8 mouse cellular contexts compared by ENCODE assay signal in the genomic region with DNA sequence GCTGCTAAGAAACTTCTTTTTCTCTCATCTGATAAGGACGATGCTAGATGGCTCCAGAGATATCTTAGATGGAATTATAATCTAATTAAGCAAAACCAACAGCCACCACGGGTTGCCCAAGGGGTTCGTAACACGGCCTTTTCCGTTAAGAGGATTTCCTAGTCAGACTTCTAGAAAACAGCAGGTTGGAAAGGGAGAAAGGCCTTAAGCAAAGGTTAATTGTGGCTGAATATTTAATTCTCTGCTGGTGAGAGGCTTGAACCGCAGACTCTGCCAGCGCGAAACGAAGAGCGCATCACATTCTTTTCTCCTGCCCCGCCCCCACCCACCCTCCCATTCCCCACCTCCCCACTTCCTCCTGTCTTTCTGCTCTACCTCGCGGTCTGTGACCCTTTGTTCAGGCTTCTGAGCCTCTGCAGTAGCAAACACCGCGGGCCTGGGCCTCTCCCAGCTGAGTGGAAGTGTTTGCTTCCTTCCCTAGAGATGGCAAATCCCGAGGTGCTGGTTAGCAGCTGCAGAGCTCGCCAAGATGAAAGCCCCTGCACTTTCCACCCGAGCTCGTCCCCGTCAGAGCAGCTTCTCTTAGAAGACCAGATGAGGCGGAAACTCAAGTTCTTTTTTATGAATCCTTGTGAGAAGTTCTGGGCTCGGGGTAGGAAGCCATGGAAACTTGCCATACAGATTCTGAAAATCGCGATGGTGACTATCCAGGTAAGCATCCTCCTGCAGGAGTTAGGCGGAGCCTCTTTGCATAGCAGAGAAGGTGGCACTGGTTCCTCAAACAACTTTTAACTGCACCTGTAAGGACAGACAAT. TPM values are rescaled to one million over a fixed set of nuclear protein-coding genes. Genes with fewer than 3 reads are reported as not detected.
DNase-seq lines count a peak whose midpoint lies in the region; ATAC-seq and TF ChIP-seq lines count a peak whose summit lies in the region.

No protein-coding gene starts in this region.

- peak overlapping the region; percentile 91 for H3K27ac ChIP-seq in spleen, adult 2 months (ENCODE audit: insufficient read depth, low read length)
- H3K27ac ChIP-seq in liver, postnatal 0 days (ENCODE audit: low read depth): no peak overlapping the region

- peak overlapping the region; percentile 65 for H3K4me3 ChIP-seq in spleen, adult 2 months (ENCODE audit: extremely low read depth, insufficient read depth, insufficient read length)
- no peak overlapping the region for H3K4me3 ChIP-seq in liver, postnatal 0 days (ENCODE audit: low read depth, low read length)

- TF ChIP-seq POLR2A in spleen, adult 2 months (IDR thresholded peaks at IDR 0.05; ENCODE audit: low read depth, low read length): no peak

- H3K4me2 ChIP-seq in liver, postnatal 0 days (ENCODE audit: low read depth, low read length): peak overlapping the region; percentile 1; the same call in 1 of the 2 replicates

- WGBS in spleen, adult 2 months: 11% methylated on average over 25 of the region's 25 CpGs
- 14% methylated on average over 25 of the region's 25 CpGs for WGBS in liver, postnatal 0 days (ENCODE audit: insufficient replicate concordance)

- DNase-seq in spleen, adult 2 months (ENCODE audit: low read depth in 1 of 2, low spot score in 2 of 2): peak in 1 of 2 experiments; percentile 22
- no peak for DNase-seq in spleen, postnatal 4 days (ENCODE audit: low spot score in 2 of 2)
- peak; percentile 48 for DNase-seq in forelimb bud, embryonic 11.5 days (ENCODE audit: low read depth, low spot score)
- DNase-seq in liver, postnatal 0 days: no peak
- peak; percentile 68 to 74 for DNase-seq in thymus, adult 18-20 months
- no peak for DNase-seq in cerebellum, adult 8-10 months
- no peak for DNase-seq in left cerebral cortex, adult 9 months (ENCODE audit: low spot score in 2 of 2)

- ATAC-seq in liver, postnatal 0 days: no peak
- no peak for ATAC-seq in megakaryocyte-erythroid progenitor cell, adult 5-6 weeks (replicated peaks; ENCODE audit: low FRiP score, low TSS enrichment, poor library complexity, severe bottlenecking)

- H3K9ac ChIP-seq in liver, postnatal 0 days (replicated peaks): no peak overlapping the region

- no peak for TF ChIP-seq CTCF in spleen, adult 2 months (IDR thresholded peaks at IDR 0.05; ENCODE audit: extremely low read depth, insufficient read depth, insufficient read length, insufficient replicate concordance)
- TF ChIP-seq CTCF in liver, postnatal 0 days (IDR thresholded peaks at IDR 0.05; ENCODE audit: low read depth): no peak

- no peak for TF ChIP-seq EP300 in liver, postnatal 0 days (IDR thresholded peaks at IDR 0.05; ENCODE audit: low read depth)

- H3K36me3 ChIP-seq in spleen, adult 2 months (ENCODE audit: control insufficient read depth, insufficient read depth, low read length): no peaks in the 10 kb centered on the region
- no peaks in the 10 kb centered on the region for H3K36me3 ChIP-seq in liver, postnatal 0 days (replicated peaks; ENCODE audit: insufficient read depth, low read length)

- no peaks in the 10 kb centered on the region for H3K27me3 ChIP-seq in spleen, adult 2 months (ENCODE audit: control insufficient read depth, insufficient read depth, low read length)
- peaks cover 13% of the 10 kb centered on the region; the same call in 1 of the 2 replicates for H3K27me3 ChIP-seq in liver, postnatal 0 days (ENCODE audit: insufficient read depth, low read length)

- no peaks in the 10 kb centered on the region for H3K9me3 ChIP-seq in liver, postnatal 0 days (ENCODE audit: low read length)

- peaks cover 11% of the 10 kb centered on the region for H3K4me1 ChIP-seq in spleen, adult 2 months (ENCODE audit: control insufficient read depth, insufficient read depth, insufficient read length)
- H3K4me1 ChIP-seq in liver, postnatal 0 days (ENCODE audit: insufficient read depth): no peaks in the 10 kb centered on the region; the same call in 1 of the 2 replicates

RNA-seq across cellular contexts. Expression of a gene that starts 4.3 kb away (rescaled TPM):
- 3.2 and 4.1 TPM in 2 replicates for polyA plus RNA-seq in spleen, adult 2 months (2012; rRNA removed)
- polyA plus RNA-seq in liver, postnatal 0 days (2015; fragmentation: Nextera tagmentation; extraction: Ambion mirVana): 0.08 TPM in 1 of 2 replicates, not detected in the other
- 0.09 and 0.30 TPM in 2 replicates for total RNA-seq in megakaryocyte-erythroid progenitor cell, adult 5-6 weeks (2014; fragmentation: Nextera tagmentation)
- total RNA-seq in megakaryocyte-erythroid progenitor cell, adult 5-6 weeks (2017): 0.38 TPM in 1 of 2 replicates, not detected in the other

RNA-seq across cellular contexts. Expression of a gene that starts 13.6 kb away (rescaled TPM):
- polyA plus RNA-seq in spleen, adult 2 months (2012; rRNA removed): not detected in 2 replicates
- polyA plus RNA-seq in liver, postnatal 0 days (2015; fragmentation: Nextera tagmentation; extraction: Ambion mirVana): 0.19 and 0.20 TPM in 2 replicates
- not detected in 2 replicates for total RNA-seq in megakaryocyte-erythroid progenitor cell, adult 5-6 weeks (2014; fragmentation: Nextera tagmentation)
- total RNA-seq in megakaryocyte-erythroid progenitor cell, adult 5-6 weeks (2017): not detected in 2 replicates

RNA-seq across cellular contexts. Expression of a gene that starts 28.1 kb away (rescaled TPM):
- polyA plus RNA-seq in spleen, adult 2 months (2012; rRNA removed): 6.6 and 8.2 TPM in 2 replicates
- polyA plus RNA-seq in liver, postnatal 0 days (2015; fragmentation: Nextera tagmentation; extraction: Ambion mirVana): 4.3 and 4.5 TPM in 2 replicates
- 0.09 and 1.5 TPM in 2 replicates for total RNA-seq in megakaryocyte-erythroid progenitor cell, adult 5-6 weeks (2014; fragmentation: Nextera tagmentation)
- total RNA-seq in megakaryocyte-erythroid progenitor cell, adult 5-6 weeks (2017): 0.99 and 3.8 TPM in 2 replicates

Comparison
In these comparisons a context has a peak if more than half of its experiments do, and no peak if none do; other contexts are left out.
1. DNase-seq: peak in forelimb bud, embryonic 11.5 days (single experiment) and thymus, adult 18-20 months (2 of 2); none in spleen, postnatal 4 days (0 of 2), liver, postnatal 0 days (single experiment), cerebellum, adult 8-10 months (single experiment) and left cerebral cortex, adult 9 months (0 of 2).